Mouse (Mus musculus) small intestine, adult 2 months (tissue): ENCODE measurements around the gene Rfx8.

Experiments
- CTCF ChIP-seq: fragments of 200-500 bp; IDR thresholded peaks from 2 replicates; pipeline ENCODE4 v1.5.1; 2012; ENCODE audit warnings: low read depth, mild to moderate bottlenecking, control low read depth, inconsistent platforms, low read length, moderate library complexity, mixed read lengths; ENCODE audit not compliant: insufficient replicate concordance, insufficient read length; ENCODE audit errors: extremely low read depth
- POLR2A ChIP-seq: fragments of 200-500 bp; IDR thresholded peaks from 2 replicates; pipeline ENCODE4 v1.6.1; 2012; ENCODE audit warnings: low read depth, mild to moderate bottlenecking, control low read depth, inconsistent platforms, low read length, moderate library complexity

DNA sequence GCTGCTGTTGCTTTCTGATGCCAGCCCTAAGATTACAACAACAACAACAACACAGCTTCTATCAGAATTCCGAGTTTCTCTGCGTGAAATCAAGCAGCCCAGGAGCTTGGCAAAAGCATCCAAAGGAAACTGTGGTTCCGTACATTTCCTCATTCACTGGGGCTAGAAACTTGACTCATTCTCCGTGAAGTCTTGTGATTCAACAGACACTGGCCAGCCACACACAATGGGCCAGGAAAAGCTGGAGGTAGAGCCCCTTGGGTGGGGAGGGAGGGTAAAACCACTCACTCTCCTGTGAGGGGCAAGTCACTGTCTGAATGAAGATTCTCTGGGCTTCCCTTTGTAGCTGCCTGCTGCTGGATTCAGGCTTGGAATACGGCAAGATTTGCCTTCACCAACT is 84.6 kb downstream of the Rfx8 start:
- TF ChIP-seq CTCF: no peak
- TF ChIP-seq POLR2A: no peak
